37 mouse cellular contexts compared by ENCODE assay signal in the genomic region with DNA sequence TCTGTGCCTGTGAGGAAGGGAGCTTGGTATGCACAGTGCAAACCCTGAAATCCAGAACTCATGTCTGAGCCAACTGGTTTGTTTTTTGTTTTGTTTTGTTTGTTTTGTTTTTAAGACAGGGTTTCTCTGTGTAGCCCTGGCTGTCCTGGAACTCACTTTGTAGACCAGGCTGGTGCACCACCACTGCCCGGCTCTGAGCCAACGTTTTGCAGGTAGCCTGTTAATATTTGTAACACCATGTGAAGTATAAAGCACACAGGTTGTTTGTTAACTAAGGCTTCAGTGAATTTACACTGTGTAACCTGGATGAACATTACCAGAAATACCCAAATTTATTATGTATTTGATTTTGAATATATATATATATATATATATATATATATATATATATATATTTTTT. TPM values are rescaled to one million over a fixed set of nuclear protein-coding genes. Genes with fewer than 3 reads are reported as not detected.
"Had no signal": no experiment of that assay in that cellular context is flagged by ENCODE, and none has a peak within 500 bp of the region (broad histone marks: within the 10 kb centered on the region; RNA-seq: fewer than 3 reads in every experiment).

No protein-coding gene starts in this region.

- H3K4me2 ChIP-seq: heart, embryonic 11.5 days; heart, embryonic 12.5 days; heart, embryonic 13.5 days; heart, embryonic 15.5 days; hindbrain, embryonic 12.5 days; hindbrain, embryonic 13.5 days; hindbrain, embryonic 14.5 days; hindbrain, embryonic 15.5 days; intestine, embryonic 15.5 days had no signal

- H3K4me1 ChIP-seq: heart, embryonic 10.5 days; heart, embryonic 12.5 days; heart, embryonic 15.5 days; hindbrain, embryonic 13.5 days; intestine, embryonic 15.5 days had no signal

- H3K27ac ChIP-seq: heart, adult 2 months; heart, embryonic 10.5 days; heart, embryonic 13.5 days; heart, embryonic 15.5 days; hindbrain, embryonic 10.5 days; hindbrain, embryonic 12.5 days; hindbrain, embryonic 13.5 days; hindbrain, embryonic 14.5 days; hindbrain, embryonic 15.5 days; hindbrain, postnatal 0 days; intestine, embryonic 15.5 days; kidney, postnatal 0 days; layer of hippocampus, adult 2 months; left cerebral cortex, adult 2 months had no signal

- H3K27me3 ChIP-seq: intestine, embryonic 15.5 days had no signal

- H3K9me3 ChIP-seq: heart, embryonic 10.5 days; heart, embryonic 12.5 days; heart, embryonic 13.5 days; heart, embryonic 15.5 days; hindbrain, embryonic 10.5 days; hindbrain, embryonic 12.5 days; hindbrain, embryonic 13.5 days; hindbrain, embryonic 15.5 days; intestine, embryonic 15.5 days had no signal

- H3K9ac ChIP-seq: heart, embryonic 12.5 days; heart, embryonic 13.5 days; heart, embryonic 15.5 days; hindbrain, embryonic 12.5 days; hindbrain, embryonic 13.5 days; hindbrain, embryonic 14.5 days; hindbrain, embryonic 15.5 days; intestine, embryonic 15.5 days had no signal

- H3K36me3 ChIP-seq: heart, embryonic 10.5 days; heart, embryonic 12.5 days; heart, embryonic 13.5 days; heart, embryonic 15.5 days; hindbrain, embryonic 10.5 days; hindbrain, embryonic 12.5 days; hindbrain, embryonic 13.5 days; hindbrain, embryonic 15.5 days; intestine, embryonic 15.5 days had no signal

- DNase-seq: heart, adult 2 months; heart, postnatal 10 days; heart, postnatal 14 days; heart, postnatal 36 days; heart, postnatal 4 days; kidney, adult 11 months; kidney, adult 18-20 months; kidney, postnatal 10 days; kidney, postnatal 14 days; layer of hippocampus, adult 9-11 months; layer of hippocampus, postnatal 36 days had no signal

- ATAC-seq: hindbrain, embryonic 16.5 days; hindbrain, postnatal 0 days; inflammation-experienced regulatory T-cells, adult 6 months; intestine, embryonic 15.5 days; intestine, embryonic 16.5 days; intestine, postnatal 0 days had no signal

- H3K4me3 ChIP-seq: heart, adult 2 months; heart, embryonic 10.5 days; heart, embryonic 12.5 days; heart, embryonic 13.5 days; heart, embryonic 15.5 days; hindbrain, embryonic 10.5 days; hindbrain, embryonic 12.5 days; hindbrain, embryonic 13.5 days; hindbrain, embryonic 15.5 days; intestine, embryonic 15.5 days; layer of hippocampus, adult 2 months; left cerebral cortex, adult 2 months had no signal

RNA-seq across cellular contexts. Expression of a gene that starts 7.0 kb away (rescaled TPM):
- polyA plus RNA-seq: heart, embryonic 12.5 days; heart, embryonic 14.5 days; heart, embryonic 16.5 days; heart, postnatal 0 days; inflammation-experienced regulatory T-cells, adult 6 months had no signal

RNA-seq across cellular contexts. Expression of a gene that starts 36.3 kb away (rescaled TPM):
- polyA plus RNA-seq: heart, embryonic 10.5 days; heart, embryonic 11.5 days; heart, embryonic 12.5 days; heart, embryonic 13.5 days; heart, embryonic 14.5 days; heart, postnatal 0 days; hindbrain, embryonic 10.5 days; hindbrain, embryonic 11.5 days; hindbrain, embryonic 12.5 days; hindbrain, embryonic 13.5 days; hindbrain, embryonic 14.5 days; hindbrain, embryonic 15.5 days; inflammation-experienced regulatory T-cells, adult 6 months; intestine, embryonic 14.5 days; kidney, embryonic 16.5 days had no signal

RNA-seq across cellular contexts. Expression of a gene that starts 38.1 kb away (rescaled TPM):
- polyA plus RNA-seq: heart, embryonic 10.5 days; heart, embryonic 11.5 days; heart, embryonic 12.5 days; heart, embryonic 13.5 days; heart, embryonic 14.5 days; heart, embryonic 15.5 days; heart, embryonic 16.5 days; heart, postnatal 0 days; hindbrain, embryonic 10.5 days; hindbrain, embryonic 11.5 days; hindbrain, embryonic 12.5 days; hindbrain, embryonic 13.5 days; hindbrain, embryonic 14.5 days; hindbrain, embryonic 15.5 days; hindbrain, embryonic 16.5 days; hindbrain, postnatal 0 days; inflammation-experienced regulatory T-cells, adult 6 months; intestine, embryonic 14.5 days; intestine, embryonic 15.5 days; intestine, embryonic 16.5 days; intestine, postnatal 0 days; kidney, embryonic 16.5 days; kidney, postnatal 0 days; large intestine, adult 2 months had no signal
